Mouse (Mus musculus): Measurements from ENCODE around the gene Vmn1r183.
"Not testable (repeated sequence)": the region's sequence is repeated elsewhere in the genome, so short reads cannot be mapped to it uniquely, and the experiment has no call there.

The Vmn1r183 gene

DNA sequence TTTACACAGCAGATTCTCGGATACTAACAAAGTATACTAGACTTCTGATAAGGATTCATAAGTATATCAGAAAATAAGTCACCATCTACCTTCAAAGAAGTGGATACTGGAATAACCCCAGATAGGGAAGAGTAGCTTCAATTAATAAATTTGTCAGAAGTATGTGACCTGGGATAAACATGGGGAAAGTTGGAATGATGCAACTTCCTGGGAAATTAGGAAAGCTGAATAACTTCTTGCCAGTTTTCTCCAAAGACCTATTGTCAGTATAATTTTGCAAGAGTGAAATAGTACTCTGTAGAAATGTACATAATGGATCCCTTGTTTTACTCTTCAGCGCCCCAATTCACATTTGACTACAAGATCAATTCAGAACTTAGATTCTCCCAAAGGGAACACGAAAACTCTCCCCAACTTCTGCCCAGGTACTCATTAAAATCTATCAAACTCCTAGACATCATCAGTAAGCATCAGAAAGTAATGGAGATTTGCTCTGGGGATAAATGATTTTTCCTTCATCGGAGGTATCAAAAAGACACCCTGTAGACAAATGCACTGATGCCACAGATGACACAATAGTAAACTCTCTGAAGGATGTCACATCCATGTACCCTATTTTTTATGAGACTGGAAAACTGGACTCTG, at the start of gene Vmn1r183:
Vmn1r183 (plus strand) TSS at position 595 of the 645 bp plus-strand sequence.
- no peak for DNase-seq (ENCODE audit: low spot score in 2 of 2)

DNA sequence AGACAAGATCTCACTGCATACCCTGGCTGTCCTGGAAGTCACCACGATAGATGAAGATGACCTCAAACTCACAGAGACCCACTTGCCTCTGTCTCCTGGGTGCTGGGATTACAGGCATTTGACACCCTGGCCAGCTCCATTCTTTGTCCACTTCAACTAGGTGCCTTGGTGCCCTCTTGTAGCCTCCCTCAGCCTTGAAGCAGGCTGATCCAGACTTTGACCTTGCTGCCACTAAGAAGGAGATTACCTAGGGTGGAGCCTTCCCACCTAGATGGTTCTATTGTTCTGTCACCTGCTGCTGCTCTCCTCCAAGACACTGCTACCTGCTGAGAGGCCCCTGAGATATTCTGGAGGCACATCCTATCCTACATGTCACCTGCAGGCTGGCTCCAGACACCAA, 21.4 kb downstream of the Vmn1r183 start:
- not testable (repeated sequence) for DNase-seq (ENCODE audit: low spot score in 2 of 2)

DNA sequence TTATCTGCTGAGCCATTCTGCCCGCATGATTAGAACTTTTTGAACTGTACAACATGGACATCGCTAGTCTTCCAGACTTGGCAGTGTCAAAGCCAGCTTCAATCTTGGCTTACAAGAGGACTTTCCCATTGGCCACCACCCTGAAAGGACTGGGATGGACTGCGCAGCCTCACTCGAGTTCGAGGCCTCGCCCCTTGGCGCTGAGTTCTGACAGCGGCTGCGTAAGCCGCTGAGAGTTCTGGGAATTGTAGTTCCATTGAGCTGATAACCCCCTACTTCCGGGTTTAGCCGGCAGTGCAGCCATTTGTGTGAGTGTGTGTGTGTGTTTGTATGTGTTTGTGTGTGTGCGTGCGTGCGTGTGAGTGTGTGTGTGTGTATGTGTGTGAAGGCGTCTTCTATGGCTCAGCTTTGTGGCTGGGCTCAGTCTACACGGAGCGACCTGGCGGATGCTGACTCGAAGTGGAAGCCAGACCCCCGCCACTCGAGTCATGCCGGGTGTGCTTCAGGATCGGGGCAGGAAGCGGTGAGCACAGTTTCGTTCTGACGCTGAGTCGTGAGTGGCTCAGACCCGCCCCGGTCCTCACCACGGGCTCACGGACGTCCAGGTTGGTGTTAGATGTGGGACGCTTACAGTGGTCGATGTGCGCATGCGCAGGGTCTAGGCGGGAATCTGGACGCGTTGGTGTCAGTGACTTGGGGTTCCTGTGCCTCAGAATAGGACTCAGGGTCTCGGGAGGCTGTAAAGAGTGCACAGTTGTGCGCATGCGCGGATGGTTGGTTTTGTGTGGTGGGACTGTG, 28.8 kb downstream of the Vmn1r183 start, which contains the start of gene Zfp180:
Zfp180 (plus strand) TSS at position 291 of the 798 bp plus-strand sequence.
- peak; percentile 94 to 95 for DNase-seq (ENCODE audit: low spot score in 2 of 2)

DNA sequence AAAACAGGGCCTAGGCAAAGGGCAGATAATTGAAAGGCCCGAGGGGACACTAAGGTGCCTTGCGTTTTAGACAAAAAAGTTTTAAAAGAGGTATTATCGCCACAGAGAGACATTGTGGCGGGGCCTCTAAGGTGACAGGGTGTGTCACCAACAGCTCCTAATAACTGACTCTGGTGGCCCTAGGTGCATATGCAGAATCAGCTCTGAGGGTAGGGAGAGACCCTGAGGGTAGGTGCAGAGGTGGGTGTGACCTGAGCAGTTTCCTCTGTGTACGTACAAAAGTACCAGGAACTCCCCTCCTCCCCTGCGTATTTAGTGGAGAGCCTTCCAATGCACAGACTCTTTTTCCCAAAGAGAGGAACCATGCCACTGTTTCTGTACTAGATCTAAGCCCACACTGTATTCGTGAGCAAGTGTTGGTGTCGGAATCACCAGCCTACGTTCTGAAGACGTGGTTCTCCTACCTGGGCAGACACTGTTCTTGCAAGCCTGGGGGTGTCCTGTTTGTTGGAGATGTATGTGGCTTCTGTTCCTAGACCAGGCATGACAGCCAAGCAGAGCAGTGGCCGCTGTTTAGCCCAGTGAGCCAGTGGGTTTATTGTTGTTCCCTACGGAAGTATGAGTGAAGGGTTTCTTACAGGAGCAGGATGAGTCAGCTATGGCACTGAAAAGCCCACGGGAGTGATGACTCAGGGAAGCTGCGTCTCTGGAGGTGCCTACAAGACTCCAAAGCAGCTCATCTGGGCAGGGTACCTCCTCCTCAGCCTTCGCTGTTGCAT, 29.6 kb downstream of the Vmn1r183 start:
- DNase-seq (ENCODE audit: low spot score in 2 of 2), result peak; percentile 73 to 77

DNA sequence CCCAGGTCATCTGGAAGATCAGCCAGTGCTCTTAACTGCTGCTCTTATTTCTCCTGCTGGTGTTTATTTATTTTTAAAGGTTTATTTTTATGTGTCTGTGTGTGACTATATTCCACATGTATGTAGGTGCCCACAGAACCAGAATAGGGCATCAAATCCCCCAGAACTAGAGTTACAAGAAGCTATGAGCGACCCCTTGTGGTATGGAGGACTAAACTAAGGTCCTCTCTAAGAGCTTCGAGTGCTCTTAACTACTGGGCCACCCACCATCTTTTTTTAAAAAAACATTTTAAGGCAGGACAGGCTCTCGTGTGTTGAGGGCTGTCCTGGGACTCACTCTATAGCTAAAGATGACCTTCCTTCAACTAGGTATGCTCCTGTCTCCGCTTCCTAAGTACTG, 33.8 kb downstream of the Vmn1r183 start:
- DNase-seq (ENCODE audit: low spot score in 2 of 2), result no peak

DNA sequence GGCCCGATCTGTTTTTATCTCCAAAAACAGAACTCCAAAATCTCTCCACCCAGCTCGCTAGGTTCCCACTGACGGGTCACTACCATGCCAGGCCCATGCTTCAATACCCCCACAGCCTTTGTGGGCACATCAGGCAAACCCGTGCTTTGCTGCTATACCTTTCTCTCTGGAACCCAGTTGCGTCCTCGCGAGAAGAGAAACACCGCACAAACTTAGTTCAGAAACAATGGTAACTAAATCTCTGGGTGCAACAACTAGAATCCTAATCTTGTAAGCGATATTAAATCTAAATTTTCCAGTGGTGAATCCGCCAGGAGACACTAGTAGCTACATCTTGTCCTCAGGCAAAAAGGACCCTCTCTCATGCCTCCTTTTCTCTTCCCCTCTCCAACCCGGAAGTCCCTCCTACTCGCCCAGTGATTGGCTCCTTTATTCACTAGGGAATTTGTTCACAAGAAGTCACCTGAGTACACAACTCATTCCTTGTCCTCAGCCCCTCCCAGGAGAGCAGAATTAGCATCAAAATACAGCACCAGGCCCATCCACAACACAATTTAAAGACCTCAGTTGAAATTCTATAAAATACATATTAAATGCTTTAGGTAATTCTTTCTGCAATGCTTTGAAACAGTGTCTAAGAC, 34.6 kb downstream of the Vmn1r183 start:
- DNase-seq (ENCODE audit: low spot score in 2 of 2), result no peak

DNA sequence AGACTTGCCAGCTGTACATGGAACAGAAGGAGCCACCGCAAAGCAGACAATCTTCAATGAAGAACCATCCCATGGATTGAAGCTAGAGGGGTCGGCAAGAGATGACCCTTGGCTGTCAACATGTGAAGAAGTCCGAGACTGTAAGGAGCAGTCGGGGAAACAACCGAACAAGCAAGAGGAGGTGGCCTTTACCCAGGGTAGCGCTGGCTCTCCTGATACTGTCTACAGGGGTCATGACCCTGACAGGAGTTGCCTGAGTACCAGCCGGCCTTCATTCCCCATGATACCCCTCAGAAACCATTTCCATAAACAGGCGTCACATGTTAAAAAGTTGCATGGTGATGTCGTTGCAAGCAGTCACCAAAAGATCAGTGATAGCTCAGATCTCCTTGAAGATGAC, 51.3 kb downstream of the Vmn1r183 start:
- no peak for DNase-seq (ENCODE audit: low spot score in 2 of 2)

DNA sequence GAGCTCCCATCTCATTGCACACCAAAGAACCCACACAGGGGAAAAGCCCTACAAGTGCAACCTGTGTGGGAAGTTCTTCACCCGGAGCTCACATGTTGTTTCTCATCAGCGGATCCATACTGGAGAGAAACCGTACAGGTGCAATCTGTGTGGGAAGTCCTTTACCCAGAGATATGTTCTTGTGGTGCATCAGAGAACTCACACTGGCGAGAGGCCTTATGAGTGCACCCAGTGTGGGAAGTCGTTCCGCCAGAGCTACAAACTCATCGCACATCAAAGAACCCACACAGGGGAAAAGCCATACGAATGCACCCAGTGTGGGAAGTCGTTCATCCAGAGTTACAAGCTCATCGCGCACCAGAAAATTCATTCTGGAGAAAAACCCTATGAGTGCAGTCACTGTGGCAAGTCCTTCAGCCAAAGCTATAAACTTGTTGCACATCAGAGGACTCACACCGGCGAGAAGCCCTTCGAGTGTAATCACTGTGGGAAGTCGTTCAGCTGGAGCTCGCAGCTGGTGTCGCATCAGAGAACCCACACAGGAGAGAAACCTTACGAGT, 52.2 kb downstream of the Vmn1r183 start:
- DNase-seq (ENCODE audit: low spot score in 2 of 2), result no peak

DNA sequence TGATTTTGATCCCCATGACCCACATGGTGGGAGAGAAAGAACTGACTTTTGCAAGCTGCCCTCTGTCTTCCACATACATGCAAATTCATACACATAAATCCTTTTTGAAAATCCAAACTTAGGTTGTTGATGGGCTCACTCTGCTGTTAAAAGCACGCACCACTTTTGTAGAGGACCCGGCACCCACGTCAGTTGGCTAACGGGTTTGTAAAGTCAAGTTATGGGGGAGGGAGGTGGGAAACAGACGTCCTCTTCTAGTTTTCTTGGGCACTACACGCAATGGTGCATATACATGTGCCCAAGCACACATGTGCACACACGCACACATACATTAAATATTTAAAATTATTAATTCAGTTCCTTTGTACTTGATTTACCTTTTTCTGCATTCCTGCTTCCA, 57.8 kb downstream of the Vmn1r183 start:
- DNase-seq (ENCODE audit: low spot score in 2 of 2), result no peak

DNA sequence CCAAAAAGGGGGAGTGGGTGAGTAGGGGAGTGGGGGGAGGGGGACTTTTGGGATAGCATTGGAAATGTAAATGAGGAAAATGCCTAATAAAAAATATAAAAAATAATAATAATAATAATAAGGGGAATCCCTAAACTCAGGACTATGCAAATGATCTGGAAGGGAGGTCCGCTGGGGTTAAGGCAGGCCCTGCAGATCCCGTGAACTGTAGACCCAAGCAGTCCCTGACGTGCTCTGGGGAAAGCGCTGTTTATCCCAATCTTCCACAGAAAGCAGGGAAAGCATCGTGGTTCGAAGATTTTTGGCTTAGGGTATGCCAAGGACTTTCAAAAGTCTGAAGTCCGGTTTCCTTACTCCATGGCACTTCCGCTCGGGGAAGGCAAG, 58.7 kb downstream of the Vmn1r183 start:
- DNase-seq (ENCODE audit: low spot score in 2 of 2), result no peak

DNA sequence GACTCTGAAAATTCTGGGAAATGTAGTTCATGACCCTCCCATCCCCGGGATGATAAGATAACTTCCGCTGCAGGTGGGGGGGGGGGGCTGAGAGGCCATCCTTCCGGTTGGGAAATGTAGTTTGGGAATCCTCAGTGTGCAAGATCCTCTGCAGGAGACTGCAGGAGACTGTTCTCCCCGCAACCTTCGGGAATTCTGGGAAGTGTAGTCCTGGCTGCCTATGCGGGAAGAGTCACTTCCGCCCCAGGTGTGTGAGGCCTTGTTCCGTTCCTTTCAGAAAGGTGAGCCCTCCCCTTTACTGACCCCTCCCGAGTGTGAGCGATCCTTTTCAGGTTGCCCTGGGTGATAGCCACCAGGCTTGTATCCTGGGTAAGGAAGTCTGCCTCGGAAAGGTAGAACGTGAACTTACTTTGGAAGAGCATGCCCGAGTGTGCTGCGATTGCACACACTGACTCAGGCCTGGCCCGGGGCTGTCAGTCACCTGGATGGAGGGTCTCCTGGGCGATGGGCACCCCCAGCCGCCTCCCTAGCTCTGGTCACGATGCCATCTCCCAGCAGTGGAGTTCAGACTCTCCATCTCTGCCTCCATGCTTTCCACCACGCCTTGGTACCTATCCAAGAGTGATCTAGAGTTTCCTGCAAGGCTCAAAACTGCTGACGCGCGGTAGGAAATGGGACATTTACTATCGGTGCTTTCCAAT, 59.3 kb downstream of the Vmn1r183 start, which contains the start of gene Zfp112:
Zfp112 (plus strand) TSS at position 159 of the 701 bp plus-strand sequence.
- DNase-seq (ENCODE audit: low spot score in 2 of 2), result peak; percentile 82 to 87

DNA sequence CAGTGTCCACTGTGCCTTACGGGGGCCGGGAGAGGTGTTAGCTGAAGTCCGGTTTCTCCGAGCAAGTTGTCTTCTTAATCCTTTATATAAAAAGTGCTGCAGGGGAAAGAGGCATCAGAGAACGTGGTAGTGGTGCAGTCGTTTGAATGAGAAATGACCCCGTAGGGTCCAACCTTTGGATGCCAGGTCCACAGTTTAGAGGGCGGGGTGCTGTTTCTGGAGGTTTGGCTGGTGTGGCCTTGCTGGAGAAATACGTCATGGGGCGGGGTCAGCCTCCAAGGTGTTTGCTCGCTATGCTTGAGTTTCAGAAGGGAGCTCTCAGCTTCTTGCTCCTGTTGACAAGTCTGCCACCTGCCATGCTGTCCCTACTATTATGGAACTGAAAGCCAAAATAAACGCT, 59.9 kb downstream of the Vmn1r183 start:
- DNase-seq (ENCODE audit: low spot score in 2 of 2), result peak; percentile 32 to 35

All from right cerebral cortex, adult 2 months (tissue).